Mouse (Mus musculus): ENCODE measurements at regions not wholly inside any gene's neighbourhood (a gene's known extent, or its start where the extent isn't known, plus 50 kb on each side); places are given as distances from the start of the nearest gene placed in this dataset.

- WGBS, result 77% methylated on average over 8 of the region's 8 CpGs
- H3K4me1 ChIP-seq (replicated peaks; ENCODE audit: control insufficient read depth, insufficient read depth, low read length), result no peaks in the 10 kb centered on the region
- no peak overlapping the region for H3K4me2 ChIP-seq (ENCODE audit: low read depth, low read length)
- no peak overlapping the region for H3K27ac ChIP-seq (ENCODE audit: low read length)
- no peak overlapping the region for H3K4me3 ChIP-seq (ENCODE audit: low read length)
- H3K9ac ChIP-seq (ENCODE audit: low read length), result no peak overlapping the region
- no peak for ATAC-seq (ENCODE audit: low read depth)
- no peaks in the 10 kb centered on the region for H3K27me3 ChIP-seq (ENCODE audit: control insufficient read depth, insufficient read depth, low read depth, low read length)
- no peaks in the 10 kb centered on the region for H3K9me3 ChIP-seq (ENCODE audit: control insufficient read depth, low read length)
- H3K36me3 ChIP-seq (ENCODE audit: control insufficient read depth, insufficient read depth, low read length), result no peaks in the 10 kb centered on the region
These were observed 150.1 kb upstream of the Fat1 start for GRCm38 (mm10) chr8:44785161-44785560.

- H3K9ac ChIP-seq (ENCODE audit: low read length), result no peak overlapping the region
- no peaks in the 10 kb centered on the region for H3K36me3 ChIP-seq (ENCODE audit: control insufficient read depth, insufficient read depth, low read length)
- H3K4me2 ChIP-seq (ENCODE audit: low read depth, low read length), result no peak overlapping the region
- H3K9me3 ChIP-seq (ENCODE audit: control insufficient read depth, low read length), result no peaks in the 10 kb centered on the region; the same call in 1 of the 2 replicates
- ATAC-seq (ENCODE audit: low read depth), result no peak
- 53% methylated on average over 5 of the region's 5 CpGs for WGBS
- no peak overlapping the region for H3K4me3 ChIP-seq (ENCODE audit: low read length)
- H3K27me3 ChIP-seq (ENCODE audit: control insufficient read depth, insufficient read depth, low read depth, low read length), result no peaks in the 10 kb centered on the region
- H3K4me1 ChIP-seq (replicated peaks; ENCODE audit: control insufficient read depth, insufficient read depth, low read length), result no peaks in the 10 kb centered on the region
- no peak overlapping the region for H3K27ac ChIP-seq (ENCODE audit: low read length)
These were observed 148.5 kb upstream of the Fat1 start for GRCm38 (mm10) chr8:44786740-44787139.

- Histone ChIP-seq H3K9me3 (ENCODE audit: control insufficient read depth, low read length) (no peaks in the 10 kb centered on the region; the same call in 1 of the 2 replicates), H3K9ac (ENCODE audit: low read length) (no peak overlapping the region), H3K4me2 (ENCODE audit: low read depth, low read length) (no peak overlapping the region), H3K4me3 (ENCODE audit: low read length) (no peak overlapping the region), H3K27ac (ENCODE audit: low read length) (no peak overlapping the region), H3K36me3 (ENCODE audit: control insufficient read depth, insufficient read depth, low read length) (no peaks in the 10 kb centered on the region), H3K4me1 (replicated peaks; ENCODE audit: control insufficient read depth, insufficient read depth, low read length) (no peaks in the 10 kb centered on the region), H3K27me3 (ENCODE audit: control insufficient read depth, insufficient read depth, low read depth, low read length) (no peaks in the 10 kb centered on the region)
- ATAC-seq (ENCODE audit: low read depth), result no peak
- WGBS, result 78% methylated on average over 3 of the region's 3 CpGs
These were observed 147.0 kb upstream of the Fat1 start for GRCm38 (mm10) chr8:44788290-44788689.

- ATAC-seq (ENCODE audit: low read depth), result no peak
- H3K36me3 ChIP-seq (ENCODE audit: control insufficient read depth, insufficient read depth, low read length), result no peaks in the 10 kb centered on the region
These were observed 135.7 kb upstream of the Fat1 start for GRCm38 (mm10) chr8:44799513-44799912.

GRCm38 (mm10) chr8:44800827-44801273 lies 134.4 kb upstream of the Fat1 start:
- no peak overlapping the region for H3K4me3 ChIP-seq (ENCODE audit: low read length)
- no peak overlapping the region for H3K9ac ChIP-seq (ENCODE audit: low read length)
- peaks cover 17% of the 10 kb centered on the region for H3K4me1 ChIP-seq (replicated peaks; ENCODE audit: control insufficient read depth, insufficient read depth, low read length)
- H3K36me3 ChIP-seq (ENCODE audit: control insufficient read depth, insufficient read depth, low read length), result no peaks in the 10 kb centered on the region
- ATAC-seq (ENCODE audit: low read depth), result peak; percentile 69; the same call in 1 of the 2 replicates
- H3K9me3 ChIP-seq (ENCODE audit: control insufficient read depth, low read length), result no peaks in the 10 kb centered on the region
- H3K4me2 ChIP-seq (ENCODE audit: low read depth, low read length), result no peak overlapping the region
- 7% methylated on average over 6 of the region's 6 CpGs for WGBS
- H3K27me3 ChIP-seq (ENCODE audit: control insufficient read depth, insufficient read depth, low read depth, low read length), result no peaks in the 10 kb centered on the region
- H3K27ac ChIP-seq (ENCODE audit: low read length), result peak overlapping the region; percentile 55

More at GRCm38 (mm10) chr8:44799513-44799912, 135.7 kb upstream of the Fat1 start:
- no peak overlapping the region for H3K4me3 ChIP-seq (ENCODE audit: low read length)
- H3K9me3 ChIP-seq (ENCODE audit: control insufficient read depth, low read length), result no peaks in the 10 kb centered on the region
- H3K4me2 ChIP-seq (ENCODE audit: low read depth, low read length), result no peak overlapping the region
- no peak overlapping the region for H3K9ac ChIP-seq (ENCODE audit: low read length)
- H3K4me1 ChIP-seq (replicated peaks; ENCODE audit: control insufficient read depth, insufficient read depth, low read length), result peaks cover 17% of the 10 kb centered on the region
- H3K27ac ChIP-seq (ENCODE audit: low read length), result no peak overlapping the region
- no peaks in the 10 kb centered on the region for H3K27me3 ChIP-seq (ENCODE audit: control insufficient read depth, insufficient read depth, low read depth, low read length)
- 75% methylated on average over 3 of the region's 3 CpGs for WGBS

GRCm38 (mm10) chr8:44801604-44802206 lies 133.5 kb upstream of the Fat1 start:
- H3K4me3 ChIP-seq (ENCODE audit: low read length), result no peak overlapping the region
- no peak overlapping the region for H3K4me2 ChIP-seq (ENCODE audit: low read depth, low read length)
- H3K9me3 ChIP-seq (ENCODE audit: control insufficient read depth, low read length), result no peaks in the 10 kb centered on the region
- no peak for ATAC-seq (ENCODE audit: low read depth)
- no peaks in the 10 kb centered on the region for H3K27me3 ChIP-seq (ENCODE audit: control insufficient read depth, insufficient read depth, low read depth, low read length)
- H3K36me3 ChIP-seq (ENCODE audit: control insufficient read depth, insufficient read depth, low read length), result no peaks in the 10 kb centered on the region
- peaks cover 17% of the 10 kb centered on the region for H3K4me1 ChIP-seq (replicated peaks; ENCODE audit: control insufficient read depth, insufficient read depth, low read length)
- 36% methylated on average over 6 of the region's 6 CpGs for WGBS
- H3K9ac ChIP-seq (ENCODE audit: low read length), result no peak overlapping the region
- H3K27ac ChIP-seq (ENCODE audit: low read length), result 0 out of 2 replicates have a peak overlapping the region, but pooled peaks have one; percentile 42

- Histone ChIP-seq H3K4me3 (ENCODE audit: low read length) (no peak overlapping the region), H3K9ac (ENCODE audit: low read length) (no peak overlapping the region), H3K4me2 (ENCODE audit: low read depth, low read length) (no peak overlapping the region), H3K27me3 (ENCODE audit: control insufficient read depth, insufficient read depth, low read depth, low read length) (no peaks in the 10 kb centered on the region), H3K4me1 (replicated peaks; ENCODE audit: control insufficient read depth, insufficient read depth, low read length) (peaks cover 17% of the 10 kb centered on the region), H3K27ac (ENCODE audit: low read length) (0 out of 2 replicates have a peak overlapping the region, but pooled peaks have one; percentile 20), H3K9me3 (ENCODE audit: control insufficient read depth, low read length) (no peaks in the 10 kb centered on the region), H3K36me3 (ENCODE audit: control insufficient read depth, insufficient read depth, low read length) (no peaks in the 10 kb centered on the region)
- WGBS, result 30% methylated on average over 5 of the region's 5 CpGs
- no peak; the same call in 1 of the 2 replicates for ATAC-seq (ENCODE audit: low read depth)
These were observed 132.9 kb upstream of the Fat1 start for GRCm38 (mm10) chr8:44802331-44802730.

- 64% methylated on average over 14 of the region's 14 CpGs for WGBS
- Histone ChIP-seq H3K9ac (ENCODE audit: low read length) (no peak overlapping the region), H3K4me2 (ENCODE audit: low read depth, low read length) (no peak overlapping the region), H3K27ac (ENCODE audit: low read length) (no peak overlapping the region), H3K27me3 (ENCODE audit: control insufficient read depth, insufficient read depth, low read depth, low read length) (no peaks in the 10 kb centered on the region), H3K4me1 (replicated peaks; ENCODE audit: control insufficient read depth, insufficient read depth, low read length) (peaks cover 17% of the 10 kb centered on the region), H3K36me3 (ENCODE audit: control insufficient read depth, insufficient read depth, low read length) (no peaks in the 10 kb centered on the region), H3K4me3 (ENCODE audit: low read length) (no peak overlapping the region), H3K9me3 (ENCODE audit: control insufficient read depth, low read length) (no peaks in the 10 kb centered on the region)
- no peak for ATAC-seq (ENCODE audit: low read depth)
These were observed 130.7 kb upstream of the Fat1 start for GRCm38 (mm10) chr8:44804414-44805178.

GRCm38 (mm10) chr8:44805179-44805815 lies 129.9 kb upstream of the Fat1 start:
- ATAC-seq (ENCODE audit: low read depth), result peak; percentile 75
- no peak overlapping the region for H3K9ac ChIP-seq (ENCODE audit: low read length)
- 45% methylated on average over 11 of the region's 11 CpGs for WGBS

More at GRCm38 (mm10) chr8:44805179-44805815, 129.9 kb upstream of the Fat1 start:
- Histone ChIP-seq H3K4me2 (ENCODE audit: low read depth, low read length) (no peak overlapping the region), H3K4me3 (ENCODE audit: low read length) (no peak overlapping the region), H3K4me1 (replicated peaks; ENCODE audit: control insufficient read depth, insufficient read depth, low read length) (peaks cover 17% of the 10 kb centered on the region), H3K27ac (ENCODE audit: low read length) (no peak overlapping the region), H3K9me3 (ENCODE audit: control insufficient read depth, low read length) (no peaks in the 10 kb centered on the region), H3K27me3 (ENCODE audit: control insufficient read depth, insufficient read depth, low read depth, low read length) (no peaks in the 10 kb centered on the region), H3K36me3 (ENCODE audit: control insufficient read depth, insufficient read depth, low read length) (no peaks in the 10 kb centered on the region)

All from lung, embryonic 16.5 days (tissue).